Mouse (Mus musculus): ENCODE measurements around the gene Fzd9. TPM values are rescaled to one million over a fixed set of nuclear protein-coding genes. Genes with fewer than 3 reads are reported as not detected.
"Not testable (repeated sequence)": the region's sequence is repeated elsewhere in the genome, so short reads cannot be mapped to it uniquely, and the experiment has no call there.

Gene Fzd9
- polyA plus RNA-seq, 1 experiment from 2014 or later: 0.61 TPM

DNA sequence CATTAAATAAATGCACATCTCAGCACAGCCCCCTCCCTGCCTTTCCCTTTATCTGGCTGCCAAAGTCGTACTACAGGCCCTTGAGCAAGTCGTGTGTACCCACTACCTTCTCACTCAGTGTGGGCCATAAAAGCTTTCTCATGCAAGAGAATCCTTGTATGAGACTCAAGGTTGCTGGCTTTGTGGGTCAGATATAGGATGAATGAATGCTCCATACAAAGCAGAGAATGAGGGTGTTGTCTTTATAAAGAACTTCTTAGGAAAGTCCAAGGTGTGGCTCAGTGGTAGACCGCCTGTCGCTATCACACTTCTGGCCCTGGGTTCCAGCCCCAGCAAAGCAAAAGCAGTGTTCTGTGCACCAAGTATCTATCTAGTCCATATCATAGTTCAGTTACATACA, 4.5 kb downstream of the Fzd9 start:
- Histone ChIP-seq H3K27me3 (peaks cover 26% of the 10 kb centered on the region), H3K4me3 (no peak overlapping the region), H3K9ac (no peak overlapping the region), H3K36me3 (peaks cover 54% of the 10 kb centered on the region), H3K4me1 (peaks cover 15% of the 10 kb centered on the region), H3K27ac (no peak overlapping the region), H3K9me3 (no peaks in the 10 kb centered on the region), H3K4me2 (no peak overlapping the region)
- ATAC-seq (ENCODE audit: borderline replicate concordance, extremely low read depth, low FRiP score, low TSS enrichment): no peak
- 64% methylated on average over 4 of the region's 4 CpGs for WGBS

DNA sequence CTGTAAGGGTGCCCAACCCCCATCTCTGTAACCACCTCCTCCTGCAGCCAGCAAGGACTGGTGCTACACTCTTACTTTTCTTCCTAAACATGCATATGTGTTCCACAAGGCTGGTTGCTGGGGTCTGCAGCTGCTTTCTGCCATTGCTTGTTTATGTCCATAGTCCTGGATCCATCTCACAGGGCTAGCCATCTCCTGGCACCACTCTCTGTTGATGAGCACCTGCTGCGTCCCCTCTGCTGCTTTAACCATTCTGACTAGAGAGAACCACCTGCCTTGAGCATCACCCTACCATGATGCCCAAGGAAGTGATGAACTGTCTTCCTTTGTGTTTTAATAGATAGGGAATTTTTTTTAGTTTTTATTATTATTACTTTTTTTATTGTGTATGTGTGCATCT, 7.9 kb downstream of the Fzd9 start:
- H3K27me3 ChIP-seq: no peaks in the 10 kb centered on the region
- ATAC-seq (ENCODE audit: borderline replicate concordance, extremely low read depth, low FRiP score, low TSS enrichment): no peak
- no peaks in the 10 kb centered on the region for H3K4me1 ChIP-seq
- no peak overlapping the region for H3K27ac ChIP-seq
- H3K9me3 ChIP-seq: no peaks in the 10 kb centered on the region
- H3K4me2 ChIP-seq: no peak overlapping the region
- WGBS: 90% methylated on average over 1 of the region's 1 CpGs
- peaks cover 88% of the 10 kb centered on the region for H3K36me3 ChIP-seq
- H3K4me3 ChIP-seq: no peak overlapping the region
- H3K9ac ChIP-seq: no peak overlapping the region

DNA sequence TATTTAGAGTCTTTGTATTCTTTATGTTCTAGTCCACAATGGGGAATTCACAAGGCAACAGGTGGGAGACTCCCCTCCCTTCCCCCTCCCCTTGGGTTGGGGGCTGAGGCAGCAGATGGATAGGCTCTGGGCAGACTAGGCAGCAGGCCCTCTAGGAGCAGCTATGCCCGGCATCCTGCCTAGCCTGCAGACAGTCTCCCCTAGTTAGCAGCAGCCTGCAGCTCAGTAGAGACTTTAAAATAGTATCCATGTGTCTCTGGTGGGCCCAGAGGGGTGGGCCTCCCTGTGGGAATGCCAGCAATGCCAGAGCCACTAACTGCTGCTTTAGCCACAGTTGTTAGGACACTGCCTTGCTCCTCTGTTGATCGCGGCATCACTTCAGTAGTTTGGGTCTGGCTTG, 8.4 kb downstream of the Fzd9 start:
- ATAC-seq (ENCODE audit: borderline replicate concordance, extremely low read depth, low FRiP score, low TSS enrichment): no peak
- Histone ChIP-seq H3K9ac (no peak overlapping the region), H3K36me3 (peaks cover 93% of the 10 kb centered on the region), H3K4me1 (no peaks in the 10 kb centered on the region), H3K27me3 (no peaks in the 10 kb centered on the region), H3K4me2 (no peak overlapping the region), H3K4me3 (no peak overlapping the region), H3K27ac (no peak overlapping the region), H3K9me3 (no peaks in the 10 kb centered on the region)
- 92% methylated on average over 3 of the region's 3 CpGs for WGBS

DNA sequence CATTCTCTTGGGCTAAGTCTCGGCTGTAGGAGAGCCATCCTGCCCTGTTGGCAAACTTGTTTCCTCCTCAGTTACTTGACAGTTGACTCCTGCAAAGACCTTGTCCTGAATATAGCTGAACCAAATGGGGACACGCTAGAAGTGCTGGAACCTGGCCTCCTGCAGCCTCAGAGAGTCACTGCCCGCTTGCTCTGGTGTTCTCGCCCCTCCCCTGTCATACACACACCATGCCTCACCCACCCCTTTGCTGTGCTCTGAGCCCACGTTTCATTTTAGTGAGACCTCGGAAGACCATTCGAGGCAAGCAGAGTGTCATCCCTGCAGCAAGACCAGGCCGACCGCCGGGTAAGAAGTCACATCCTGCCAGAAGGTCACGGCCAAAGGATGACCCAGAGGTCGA, 8.9 kb downstream of the Fzd9 start:
- Histone ChIP-seq H3K9me3 (no peaks in the 10 kb centered on the region), H3K9ac (no peak overlapping the region), H3K4me1 (no peaks in the 10 kb centered on the region), H3K4me2 (no peak overlapping the region), H3K27me3 (no peaks in the 10 kb centered on the region), H3K27ac (no peak overlapping the region), H3K4me3 (no peak overlapping the region), H3K36me3 (peaks cover 98% of the 10 kb centered on the region)
- no peak for ATAC-seq (ENCODE audit: borderline replicate concordance, extremely low read depth, low FRiP score, low TSS enrichment)
- WGBS: 83% methylated on average over 12 of the region's 12 CpGs

DNA sequence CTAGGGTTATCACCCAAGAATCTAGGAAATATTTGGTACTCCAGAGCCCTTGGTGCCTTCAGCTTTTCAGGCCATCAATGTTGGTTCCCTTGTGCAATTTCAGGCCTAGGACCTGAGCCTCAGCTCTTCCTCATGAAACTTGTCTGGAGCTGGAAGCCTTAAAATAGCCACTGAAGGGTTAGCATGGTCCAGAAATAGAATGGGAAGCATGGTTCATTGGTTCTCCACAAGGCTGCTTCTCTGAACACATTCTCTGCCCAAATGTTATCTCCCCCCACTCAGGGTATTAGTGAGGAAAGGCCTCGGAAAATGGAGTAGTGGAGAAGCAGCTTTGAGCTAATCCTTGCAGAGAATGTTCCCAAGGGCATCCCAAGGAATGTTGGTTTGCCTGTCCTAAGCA, 9.6 kb downstream of the Fzd9 start:
- H3K9ac ChIP-seq: no peak overlapping the region
- no peaks in the 10 kb centered on the region for H3K27me3 ChIP-seq
- H3K4me2 ChIP-seq: no peak overlapping the region
- no peaks in the 10 kb centered on the region for H3K4me1 ChIP-seq
- H3K9me3 ChIP-seq: no peaks in the 10 kb centered on the region
- 79% methylated on average over 1 of the region's 1 CpGs for WGBS
- H3K27ac ChIP-seq: no peak overlapping the region
- H3K4me3 ChIP-seq: no peak overlapping the region
- peaks cover 99% of the 10 kb centered on the region for H3K36me3 ChIP-seq
- ATAC-seq (ENCODE audit: borderline replicate concordance, extremely low read depth, low FRiP score, low TSS enrichment): no peak

DNA sequence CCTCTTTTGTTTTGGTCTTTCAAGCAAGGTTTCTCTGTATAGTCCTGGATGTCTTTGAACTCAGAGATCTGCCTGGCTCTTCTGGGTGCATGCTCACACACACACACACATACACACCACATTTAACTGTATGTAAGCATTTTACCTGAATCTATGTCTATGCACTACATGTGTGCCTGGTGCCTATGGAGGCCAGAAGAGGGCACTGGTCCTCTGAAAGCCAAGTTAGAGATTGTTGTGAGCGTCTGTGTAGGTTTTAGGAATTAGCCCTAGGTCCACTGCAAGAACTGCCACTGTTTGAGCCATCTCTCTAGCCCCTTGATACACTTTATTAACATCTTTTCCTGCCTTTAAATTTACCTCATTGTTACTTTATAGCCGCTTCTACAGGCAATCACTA, 12.2 kb downstream of the Fzd9 start:
- H3K9me3 ChIP-seq: no peaks in the 10 kb centered on the region
- no peaks in the 10 kb centered on the region for H3K27me3 ChIP-seq
- no peak overlapping the region for H3K9ac ChIP-seq
- no peak for ATAC-seq (ENCODE audit: borderline replicate concordance, extremely low read depth, low FRiP score, low TSS enrichment)
- no peaks in the 10 kb centered on the region for H3K4me1 ChIP-seq
- WGBS: 83% methylated on average over 2 of the region's 2 CpGs
- no peak overlapping the region for H3K4me2 ChIP-seq
- peaks cover 96% of the 10 kb centered on the region for H3K36me3 ChIP-seq
- no peak overlapping the region for H3K27ac ChIP-seq
- H3K4me3 ChIP-seq: no peak overlapping the region

DNA sequence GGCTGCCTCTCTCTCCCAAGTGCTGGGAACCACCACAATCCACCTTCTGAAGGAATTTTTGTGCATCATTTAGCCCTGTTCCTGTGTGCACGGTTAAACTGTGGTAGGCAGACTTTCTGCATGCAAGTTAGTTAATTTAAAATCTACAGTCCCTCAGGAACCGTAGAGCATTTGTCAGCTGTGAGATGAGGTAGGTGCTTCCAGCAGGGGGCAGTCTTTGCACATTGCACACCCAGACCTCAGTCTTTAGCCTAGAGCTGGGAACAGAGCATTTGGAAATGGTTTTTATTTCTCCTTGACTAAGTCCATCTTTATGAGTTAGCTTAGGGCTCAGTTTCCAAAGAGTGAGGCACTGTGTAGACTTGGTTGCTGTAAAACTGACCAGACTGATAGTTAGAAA, 14.5 kb downstream of the Fzd9 start:
- H3K36me3 ChIP-seq: peaks cover 98% of the 10 kb centered on the region
- H3K9me3 ChIP-seq: no peaks in the 10 kb centered on the region
- H3K4me2 ChIP-seq: no peak overlapping the region
- no peak overlapping the region for H3K27ac ChIP-seq
- no peaks in the 10 kb centered on the region for H3K4me1 ChIP-seq
- WGBS: 17% methylated on average over 2 of the region's 2 CpGs
- no peaks in the 10 kb centered on the region for H3K27me3 ChIP-seq
- no peak overlapping the region for H3K4me3 ChIP-seq
- no peak for ATAC-seq (ENCODE audit: borderline replicate concordance, extremely low read depth, low FRiP score, low TSS enrichment)
- H3K9ac ChIP-seq: no peak overlapping the region

DNA sequence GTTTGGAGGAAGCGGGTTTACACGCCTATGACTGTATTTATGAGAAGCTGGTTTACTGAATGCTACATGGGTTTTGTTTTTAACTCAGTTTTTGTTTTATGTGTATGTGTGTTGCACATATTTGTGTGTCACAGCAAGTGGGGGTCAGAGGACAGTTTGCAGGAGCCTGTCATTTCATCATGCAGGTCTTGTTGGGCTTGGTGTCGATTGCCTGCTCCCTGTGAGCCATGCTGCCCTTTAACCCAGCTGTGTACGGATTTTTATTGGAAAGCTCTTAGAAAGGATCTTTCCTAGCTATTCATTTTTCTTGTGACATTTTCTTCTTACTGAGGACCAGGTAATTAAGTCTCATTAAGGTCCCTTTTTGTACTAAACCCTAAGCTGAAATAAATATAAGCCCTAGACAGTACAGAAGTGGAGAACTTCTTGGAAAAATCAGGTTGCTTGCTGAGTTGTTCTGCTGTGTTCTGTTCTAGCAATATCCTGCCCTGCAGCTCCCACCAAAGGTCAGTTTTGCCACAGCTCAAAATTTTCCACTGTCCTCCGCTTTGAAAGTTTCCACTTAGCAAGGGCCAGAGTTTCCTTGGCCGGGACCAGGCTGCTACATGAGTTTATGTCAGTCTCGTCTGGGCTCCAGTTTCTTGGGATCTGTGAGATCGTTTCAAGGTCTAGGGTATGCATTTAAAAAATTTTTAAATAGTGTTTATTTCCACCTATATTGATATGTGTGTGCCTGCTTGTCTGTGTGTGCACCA, 17.7 kb downstream of the Fzd9 start:
- ATAC-seq (ENCODE audit: borderline replicate concordance, extremely low read depth, low FRiP score, low TSS enrichment): no peak
- 89% methylated on average over 8 of the region's 8 CpGs for WGBS

DNA sequence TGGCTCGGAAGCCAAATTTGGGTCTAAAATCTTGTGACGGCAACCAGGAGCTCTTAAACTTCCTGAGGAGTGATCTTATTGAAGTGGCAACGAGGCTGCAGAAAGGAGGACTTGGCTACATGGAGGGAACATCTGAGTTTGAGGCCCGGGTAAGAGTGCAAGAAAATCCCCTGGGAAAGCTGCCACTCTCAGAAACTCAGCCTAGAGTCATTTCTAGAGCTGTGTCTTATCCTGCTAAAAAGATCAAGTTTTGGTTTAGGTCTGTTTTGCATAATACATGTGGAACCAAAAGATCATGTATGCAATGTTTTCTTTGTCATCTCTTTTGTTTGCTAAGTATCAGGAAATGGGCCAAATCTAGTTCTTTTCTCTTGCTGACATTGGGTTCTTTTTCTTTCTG, 20.8 kb downstream of the Fzd9 start:
- WGBS: 86% methylated on average over 4 of the region's 4 CpGs
- H3K36me3 ChIP-seq: peaks cover 91% of the 10 kb centered on the region
- no peaks in the 10 kb centered on the region for H3K4me1 ChIP-seq
- no peak overlapping the region for H3K9ac ChIP-seq
- H3K4me2 ChIP-seq: no peak overlapping the region
- H3K27me3 ChIP-seq: no peaks in the 10 kb centered on the region
- H3K4me3 ChIP-seq: no peak overlapping the region
- ATAC-seq (ENCODE audit: borderline replicate concordance, extremely low read depth, low FRiP score, low TSS enrichment): no peak
- no peaks in the 10 kb centered on the region for H3K9me3 ChIP-seq
- no peak overlapping the region for H3K27ac ChIP-seq

More for the DNA sequence above, 17.7 kb downstream of the Fzd9 start:
- Histone ChIP-seq H3K9me3 (no peaks in the 10 kb centered on the region), H3K4me2 (no peak overlapping the region), H3K9ac (no peak overlapping the region), H3K4me3 (no peak overlapping the region), H3K4me1 (no peaks in the 10 kb centered on the region), H3K27me3 (no peaks in the 10 kb centered on the region), H3K27ac (no peak overlapping the region), H3K36me3 (peaks cover 95% of the 10 kb centered on the region)

DNA sequence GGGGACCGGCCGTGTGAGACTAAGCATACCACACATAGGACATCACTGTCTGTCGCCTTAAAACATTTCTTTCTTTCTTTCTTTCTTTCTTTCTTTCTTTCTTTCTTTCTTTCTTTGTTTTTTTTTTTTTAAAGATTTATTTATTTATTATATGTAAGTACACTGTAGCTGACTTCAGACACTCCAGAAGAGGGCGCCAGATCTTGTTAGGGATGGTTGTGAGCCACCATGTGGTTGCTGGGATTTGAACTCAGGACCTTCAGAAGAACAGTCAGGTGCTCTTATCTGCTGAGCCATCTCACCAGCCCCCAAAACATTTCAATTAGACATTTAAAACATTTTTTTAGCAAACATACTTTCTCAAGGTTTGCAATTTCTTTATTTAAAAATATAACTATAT, 25.2 kb downstream of the Fzd9 start:
- ATAC-seq (ENCODE audit: borderline replicate concordance, extremely low read depth, low FRiP score, low TSS enrichment); H3K9ac ChIP-seq; H3K4me3 ChIP-seq; H3K4me2 ChIP-seq; H3K4me1 ChIP-seq; H3K27me3 ChIP-seq; H3K9me3 ChIP-seq; H3K27ac ChIP-seq: not testable (repeated sequence)
- peaks cover 87% of the 10 kb centered on the region for H3K36me3 ChIP-seq
- 93% methylated on average over 4 of the region's 4 CpGs for WGBS

DNA sequence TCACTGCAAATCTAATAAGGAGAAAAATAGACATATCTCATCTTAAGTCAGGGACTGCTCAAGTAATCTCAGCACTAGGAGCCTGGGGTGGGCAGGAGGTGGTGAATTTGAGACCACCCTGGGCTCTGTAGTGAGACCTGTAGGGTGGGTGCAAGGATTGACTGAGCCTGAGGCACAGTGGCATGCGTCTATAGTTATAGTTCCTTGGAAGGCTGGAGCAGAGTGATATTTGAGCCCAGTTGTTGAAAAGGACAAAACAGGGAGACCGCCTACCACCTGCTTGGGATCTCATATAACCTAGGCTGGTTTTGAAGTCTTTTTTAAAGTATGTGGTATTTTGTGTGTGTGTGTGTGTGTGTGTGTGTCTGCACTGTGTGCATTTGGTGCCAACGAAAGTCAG, 26.9 kb downstream of the Fzd9 start:
- Histone ChIP-seq H3K9ac (no peak overlapping the region), H3K9me3 (no peaks in the 10 kb centered on the region), H3K27me3 (no peaks in the 10 kb centered on the region), H3K4me3 (no peak overlapping the region), H3K4me2 (no peak overlapping the region), H3K4me1 (no peaks in the 10 kb centered on the region), H3K36me3 (peaks cover 84% of the 10 kb centered on the region), H3K27ac (no peak overlapping the region)
- no peak for ATAC-seq (ENCODE audit: borderline replicate concordance, extremely low read depth, low FRiP score, low TSS enrichment)
- WGBS: 93% methylated on average over 3 of the region's 3 CpGs

DNA sequence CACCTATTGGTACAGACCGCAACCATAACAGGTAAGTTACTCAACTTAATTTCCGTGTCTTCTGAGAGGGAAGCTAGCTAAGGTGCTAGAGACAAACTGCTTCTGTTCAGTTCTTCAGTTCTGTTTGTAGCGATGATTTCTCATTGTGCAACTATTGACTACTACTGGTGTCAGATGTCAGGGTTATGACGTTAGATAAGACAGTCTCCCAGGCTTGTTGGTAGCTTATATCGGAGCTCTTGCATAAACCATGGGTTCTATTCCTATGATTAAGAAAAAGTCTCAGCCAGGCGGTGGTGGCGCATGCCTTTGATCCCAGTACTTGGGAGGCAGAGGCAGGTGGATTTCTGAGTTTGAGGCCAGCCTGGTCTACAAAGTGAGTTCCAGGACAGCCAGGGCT, 29.0 kb downstream of the Fzd9 start:
- ATAC-seq (ENCODE audit: borderline replicate concordance, extremely low read depth, low FRiP score, low TSS enrichment): no peak
- 84% methylated on average over 7 of the region's 7 CpGs for WGBS
- H3K4me2 ChIP-seq: no peak overlapping the region
- H3K4me1 ChIP-seq: no peaks in the 10 kb centered on the region
- H3K36me3 ChIP-seq: peaks cover 86% of the 10 kb centered on the region
- no peaks in the 10 kb centered on the region for H3K27me3 ChIP-seq
- H3K27ac ChIP-seq: no peak overlapping the region
- no peak overlapping the region for H3K4me3 ChIP-seq
- H3K9me3 ChIP-seq: no peaks in the 10 kb centered on the region
- H3K9ac ChIP-seq: no peak overlapping the region

DNA sequence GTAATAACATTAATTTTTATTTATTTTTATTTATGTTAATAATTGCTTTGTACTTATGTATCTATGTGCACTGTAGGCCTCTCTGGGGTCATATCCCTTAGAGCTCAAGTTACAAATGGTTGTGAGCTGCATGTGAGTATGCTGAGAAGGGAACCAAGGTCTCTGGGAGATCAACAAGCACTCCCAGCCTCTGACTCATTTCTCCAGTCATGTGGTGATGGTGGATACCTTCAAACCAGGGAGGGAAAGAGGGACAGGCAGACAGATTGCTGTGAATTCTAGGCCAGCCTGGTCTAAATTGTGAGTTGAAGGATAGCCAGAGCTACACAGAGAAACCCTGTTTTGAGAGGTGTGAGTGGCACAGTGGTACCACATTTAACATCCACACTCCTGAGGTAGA, 30.1 kb downstream of the Fzd9 start:
- ATAC-seq (ENCODE audit: borderline replicate concordance, extremely low read depth, low FRiP score, low TSS enrichment): no peak
- H3K9ac ChIP-seq: no peak overlapping the region
- no peaks in the 10 kb centered on the region for H3K4me1 ChIP-seq
- H3K27ac ChIP-seq: no peak overlapping the region
- no peaks in the 10 kb centered on the region for H3K27me3 ChIP-seq
- H3K4me2 ChIP-seq: no peak overlapping the region
- H3K9me3 ChIP-seq: no peaks in the 10 kb centered on the region
- H3K4me3 ChIP-seq: no peak overlapping the region
- H3K36me3 ChIP-seq: peaks cover 88% of the 10 kb centered on the region

Data from lung, embryonic 15.5 days (tissue).